Mouse (Mus musculus) T-helper 17 cell (primary cell): Measurements from ENCODE around the gene Mrgprb8.
"Not testable (repeated sequence)": the region's sequence is repeated elsewhere in the genome, so short reads cannot be mapped to it uniquely, and the experiment has no call there.

Source experiments
- in situ Hi-C, 2 experiments: fragments of 300-600 bp; cut with MboI, MseI; formaldehyde crosslinking; loops; 1 replicate in 1 of 2; 2 replicates in 1 of 2; pipeline ENCODE4 v1.15.1; 2025; ENCODE audit warnings: high pct_unique_total_duplicates in 2 of 2

Mrgprb8 gene

DNA sequence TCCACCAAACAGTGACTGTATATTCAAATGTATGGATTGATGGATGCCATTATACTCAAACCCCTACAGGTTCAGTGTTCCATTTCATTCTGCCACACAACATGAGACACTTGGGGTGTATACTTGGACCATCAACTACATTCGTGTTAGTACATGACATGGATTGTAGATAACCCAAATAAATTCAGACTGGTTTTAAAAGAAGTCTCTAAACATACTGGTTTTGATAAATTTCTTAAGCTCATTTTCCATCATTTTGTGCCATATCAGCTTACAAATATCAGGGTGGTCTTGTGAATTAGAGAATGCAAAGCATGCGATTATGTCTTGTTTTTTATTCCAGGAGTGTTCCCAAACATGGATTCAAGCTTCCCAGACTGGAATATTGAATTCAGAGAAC is at the start of gene Mrgprb8:
Gene Mrgprb8 (plus strand): TSS at position 301 of the 400 bp plus-strand sequence.
- in situ Hi-C loops, result no loop called here

DNA sequence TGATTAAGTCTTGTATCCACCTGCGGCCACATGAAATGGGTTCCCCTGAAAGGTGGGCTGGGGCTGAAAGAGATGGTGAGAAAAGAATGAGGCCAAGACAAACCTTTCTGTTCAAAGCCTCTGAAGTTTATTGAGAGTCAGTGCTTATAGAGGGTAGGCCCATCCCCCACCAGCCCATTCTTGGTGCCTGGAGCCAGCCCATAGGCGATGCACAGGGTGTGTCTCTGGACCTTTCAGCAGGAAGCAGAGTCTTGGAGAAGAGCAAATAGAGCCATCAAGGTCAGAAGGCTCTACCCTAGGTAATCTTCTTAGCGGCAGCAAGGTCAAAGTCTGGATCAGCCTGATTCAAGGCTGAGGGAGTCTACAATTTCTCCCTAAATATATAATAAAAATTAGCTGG is 47.6 kb downstream of the Mrgprb8 start:
- in situ Hi-C loops, result not testable (repeated sequence)

DNA sequence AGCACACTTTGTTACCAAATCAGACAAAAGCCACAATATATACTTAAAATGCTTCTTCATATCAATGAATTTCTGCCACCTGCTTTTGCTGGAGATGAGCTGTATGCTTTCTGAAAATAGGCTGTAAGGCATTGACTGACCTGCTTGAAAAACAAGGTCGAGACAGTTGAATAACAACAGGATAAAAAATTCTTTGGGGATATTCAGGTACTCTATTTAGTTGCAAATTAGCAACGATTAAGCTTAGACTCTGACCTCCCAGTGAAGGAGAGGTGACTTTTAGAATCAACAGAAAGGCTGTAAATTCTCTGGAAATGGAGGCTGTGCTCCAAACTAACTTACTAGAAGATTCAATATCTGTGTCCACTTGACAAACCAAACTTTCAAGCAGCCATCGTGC is 48.3 kb downstream of the Mrgprb8 start:
- in situ Hi-C loops, result no loop called here
